Mouse (Mus musculus): Measurements from ENCODE around the gene Nprl2.

Gene Nprl2

DNA sequence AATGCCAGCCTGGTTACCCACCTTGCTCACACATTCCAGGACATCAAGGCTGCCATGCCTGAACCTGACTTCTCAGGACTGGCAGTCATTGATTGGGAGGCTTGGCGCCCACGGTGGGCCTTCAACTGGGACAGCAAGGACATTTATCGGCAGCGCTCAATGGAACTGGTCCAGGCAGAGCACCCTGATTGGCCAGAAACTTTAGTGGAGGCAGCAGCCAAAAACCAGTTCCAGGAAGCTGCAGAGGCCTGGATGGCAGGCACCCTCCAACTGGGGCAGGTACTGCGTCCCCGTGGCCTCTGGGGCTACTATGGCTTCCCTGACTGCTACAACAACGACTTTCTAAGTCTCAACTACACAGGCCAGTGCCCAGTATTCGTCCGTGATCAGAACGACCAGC is 35.8 kb downstream of the Nprl2 start:
- DNase-seq (ENCODE audit: low spot score): no peak

DNA sequence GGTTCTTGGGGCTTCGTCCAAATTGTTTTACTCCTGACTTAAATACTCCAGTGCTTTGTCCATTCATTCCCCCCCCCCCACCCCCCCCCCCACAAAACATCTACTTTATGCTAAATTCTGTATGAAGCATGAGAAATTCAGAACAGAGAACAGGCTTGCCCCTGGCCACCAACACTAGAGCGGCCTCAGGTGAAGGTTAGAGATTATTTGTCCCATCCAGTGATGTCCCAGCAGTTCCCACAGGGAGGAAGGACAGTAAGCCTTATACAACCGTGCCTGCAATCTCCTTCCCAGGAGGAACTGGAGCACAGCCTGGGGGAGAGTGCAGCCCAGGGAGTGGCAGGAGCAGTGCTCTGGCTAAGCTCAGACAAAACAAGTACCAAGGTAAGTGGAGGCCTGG is 36.6 kb downstream of the Nprl2 start, which contains the start of gene Naa80:
TSS of gene Naa80 (plus strand) at position 301 of the 400 bp plus-strand sequence.
- DNase-seq (ENCODE audit: low spot score): no peak

DNA sequence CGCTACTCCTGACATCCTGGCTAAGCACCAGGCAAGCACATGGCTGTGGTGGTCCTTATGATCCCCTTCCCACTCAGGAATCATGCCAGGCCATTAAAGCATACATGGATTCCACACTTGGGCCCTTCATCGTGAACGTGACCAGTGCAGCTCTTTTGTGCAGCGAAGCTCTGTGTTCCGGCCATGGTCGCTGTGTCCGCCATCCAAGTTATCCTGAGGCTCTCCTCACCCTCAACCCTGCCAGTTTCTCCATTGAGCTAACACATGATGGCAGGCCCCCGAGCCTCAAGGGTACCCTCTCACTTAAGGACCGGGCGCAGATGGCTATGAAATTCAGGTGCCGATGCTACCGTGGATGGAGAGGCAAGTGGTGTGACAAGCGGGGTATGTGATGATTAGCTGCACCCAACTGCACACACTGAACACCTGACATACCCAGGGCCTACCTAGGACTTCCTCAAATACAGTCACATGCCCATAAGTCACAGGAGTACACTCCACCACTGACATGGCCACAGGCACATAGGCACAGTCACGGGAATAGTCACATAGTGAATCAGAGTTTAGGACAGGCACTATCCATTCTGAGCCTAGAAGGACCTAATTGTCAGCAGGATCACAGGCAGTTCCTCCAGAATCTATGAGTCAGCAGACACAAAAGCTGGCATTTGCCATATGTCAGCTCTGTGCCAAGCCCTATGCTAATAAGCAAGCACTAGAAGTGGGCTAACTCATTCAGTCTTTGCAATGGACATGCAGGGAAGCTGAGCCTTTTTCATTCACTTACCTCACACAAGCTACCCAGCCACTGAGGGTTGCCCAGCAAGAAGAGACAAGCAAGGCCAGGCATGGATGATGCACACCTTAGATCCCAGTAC is 37.2 kb downstream of the Nprl2 start:
- no peak for DNase-seq (ENCODE audit: low spot score)

DNA sequence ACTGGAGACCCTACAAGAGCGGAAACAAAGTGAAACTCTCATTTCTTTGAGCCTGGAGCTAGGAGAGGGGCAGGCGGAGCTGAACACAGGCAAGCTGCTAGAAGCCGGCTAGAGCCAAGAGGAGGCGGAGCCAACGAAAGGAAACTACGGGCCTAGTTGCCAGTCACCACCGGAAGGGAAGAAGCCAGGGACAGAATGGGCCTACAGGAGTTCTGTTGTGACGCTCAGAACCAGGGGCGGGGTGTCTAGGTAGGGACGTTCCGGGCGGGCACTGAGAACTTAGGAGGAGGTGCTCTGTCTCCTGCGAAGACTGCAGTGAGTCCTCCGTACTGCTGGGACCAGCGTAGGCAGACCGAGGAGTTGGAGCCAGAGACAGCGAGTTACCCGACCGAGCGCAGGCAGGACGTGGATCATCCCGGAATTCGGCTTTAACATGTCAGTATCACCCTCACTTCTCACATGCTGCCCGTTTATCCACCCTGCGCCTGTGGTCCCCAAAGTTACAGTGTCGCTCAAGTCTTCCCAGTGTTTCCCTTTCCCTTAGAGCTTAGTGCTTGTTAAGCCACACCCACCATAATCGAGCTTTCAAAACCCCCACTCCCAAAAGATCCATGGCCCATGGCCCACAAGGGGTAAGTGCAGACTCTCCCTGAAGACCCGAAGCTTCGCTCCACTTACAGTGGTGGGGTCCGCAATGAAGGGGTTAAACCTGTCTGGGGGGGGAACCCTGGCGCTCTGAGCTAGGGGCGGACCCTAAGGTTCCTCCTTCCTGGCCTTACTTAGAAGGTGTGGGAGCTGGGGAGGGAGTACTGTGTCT is 38.7 kb downstream of the Nprl2 start, which contains the start of gene Hyal3:
TSS of gene Hyal3 (plus strand) at position 318 of the 817 bp plus-strand sequence.
- DNase-seq (ENCODE audit: low spot score): peak; percentile 96

DNA sequence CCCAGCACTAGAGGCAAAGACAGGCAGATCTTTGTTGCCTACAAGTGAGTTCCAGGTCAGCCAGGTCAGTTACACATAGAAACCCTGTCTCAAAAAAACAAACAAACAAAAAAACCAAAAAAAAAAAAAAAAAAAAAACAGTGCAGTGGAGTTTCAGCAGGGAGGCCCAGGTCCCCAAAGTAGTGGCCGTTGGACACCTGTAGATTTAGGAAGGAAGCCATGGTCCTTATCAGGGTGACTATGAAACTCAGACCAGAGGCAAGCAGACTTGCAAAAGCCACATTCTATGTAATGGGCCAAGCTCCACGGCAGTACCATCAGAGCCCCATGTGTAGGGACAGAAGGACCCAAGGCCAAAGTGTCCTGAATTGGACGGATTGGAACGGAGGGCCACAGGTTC is 39.6 kb downstream of the Nprl2 start:
- no peak for DNase-seq (ENCODE audit: low spot score)

DNA sequence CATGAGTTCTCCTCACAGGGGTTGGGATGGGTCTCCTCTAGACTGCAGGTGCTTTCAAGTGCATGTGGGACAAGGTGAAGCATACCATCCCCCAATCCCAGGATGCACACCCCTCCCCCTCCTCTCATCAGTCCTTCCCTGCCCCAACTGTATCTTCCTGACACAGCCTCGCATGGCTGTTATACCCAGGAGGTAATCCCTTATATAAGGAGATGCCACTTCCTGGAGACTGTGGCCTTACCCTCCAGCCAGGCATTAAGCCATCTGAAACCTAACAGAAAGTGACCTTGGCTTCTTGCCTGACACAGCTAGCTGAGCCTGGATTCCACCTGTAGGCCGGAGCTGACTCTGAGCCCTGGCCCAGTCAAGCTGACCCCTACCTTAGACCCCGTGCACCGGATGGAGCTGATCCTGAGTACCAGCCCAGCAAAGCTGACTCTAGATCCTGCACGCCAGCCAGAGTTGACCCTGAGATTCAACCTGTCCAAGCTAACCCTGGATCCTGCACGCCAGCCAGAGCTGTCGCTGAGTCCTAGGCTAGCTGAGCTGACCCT is 40.6 kb downstream of the Nprl2 start:
- DNase-seq (ENCODE audit: low spot score): no peak

DNA sequence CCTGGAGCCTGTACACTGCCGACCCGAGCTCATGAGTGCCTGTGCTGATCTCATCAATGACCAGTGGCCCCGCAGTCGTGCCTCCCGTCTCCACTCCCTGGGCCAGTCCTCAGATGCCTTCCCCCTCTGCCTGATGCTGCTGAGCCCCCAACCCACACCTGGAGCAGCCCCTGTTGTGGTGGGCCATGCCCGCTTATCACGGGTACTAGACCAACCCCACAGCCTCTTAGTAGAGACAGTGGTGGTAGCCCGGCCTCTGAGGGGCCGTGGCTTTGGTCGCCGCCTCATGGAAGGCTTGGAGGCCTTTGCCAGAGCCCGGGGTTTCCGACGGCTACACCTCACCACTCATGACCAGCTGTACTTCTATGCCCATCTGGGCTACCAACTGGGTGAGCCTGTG is 41.1 kb downstream of the Nprl2 start:
- DNase-seq (ENCODE audit: low spot score): no peak

DNA sequence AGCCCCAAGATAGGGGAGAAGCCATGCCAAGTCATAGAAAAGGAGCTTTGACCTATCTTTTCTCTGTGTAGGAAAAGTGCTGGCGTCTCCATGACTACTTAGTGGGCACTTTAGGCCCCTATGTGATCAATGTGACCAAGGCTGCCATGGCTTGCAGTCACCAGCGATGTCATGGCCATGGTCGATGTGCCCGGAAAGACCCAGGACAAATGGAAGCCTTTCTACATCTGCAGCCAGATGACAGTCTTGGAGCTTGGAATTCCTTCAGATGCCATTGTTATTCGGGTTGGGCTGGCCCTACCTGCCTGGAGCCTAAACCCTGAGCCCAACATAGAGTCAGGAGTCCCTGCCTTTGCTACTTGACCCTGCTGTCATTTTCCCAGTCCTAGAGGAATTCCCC is 44.5 kb downstream of the Nprl2 start:
- no peak for DNase-seq (ENCODE audit: low spot score)

DNA sequence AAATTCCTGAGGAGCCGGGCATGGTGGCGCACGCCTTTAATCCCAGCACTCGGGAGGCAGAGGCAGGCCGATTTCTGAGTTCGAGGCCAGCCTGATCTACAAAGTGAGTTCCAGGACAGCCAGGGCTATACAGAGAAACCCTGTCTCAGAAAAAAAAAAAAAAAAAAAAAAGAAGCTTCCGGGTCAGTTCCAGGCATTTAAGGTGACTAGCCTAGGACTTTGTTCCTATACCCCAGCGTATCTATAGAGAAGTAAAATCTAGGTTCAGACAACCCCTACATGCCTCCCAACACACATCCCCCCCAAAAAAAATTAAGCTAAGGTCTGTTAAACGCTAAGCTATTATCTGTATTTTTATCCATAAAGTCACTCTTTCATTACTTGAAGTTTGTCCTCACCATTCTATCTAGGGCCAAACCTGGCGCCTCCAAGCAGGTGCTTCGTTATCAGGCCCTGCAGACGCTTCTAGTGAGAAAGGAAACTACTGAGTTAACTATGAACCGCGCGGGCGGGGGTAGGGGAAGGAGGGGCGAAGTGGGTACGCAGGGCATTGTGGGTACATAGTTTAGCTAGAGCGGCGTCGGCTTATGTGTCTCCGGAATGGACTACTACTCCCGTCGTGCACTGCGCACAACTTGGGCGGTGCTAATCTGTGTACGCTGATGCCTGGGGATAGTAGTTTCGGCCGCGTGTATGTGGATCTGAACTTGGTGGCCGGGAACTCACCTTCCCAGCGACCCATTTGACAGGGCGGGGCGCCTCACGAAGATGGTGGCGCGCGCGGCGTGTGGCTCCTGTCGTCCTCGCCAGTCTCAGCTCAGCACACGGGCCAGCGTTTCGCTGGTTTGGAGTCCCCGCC is 45.2 kb downstream of the Nprl2 start, which contains the start of gene Ifrd2:
TSS of gene Ifrd2 (plus strand) at position 669 of the 859 bp plus-strand sequence.
- DNase-seq (ENCODE audit: low spot score): peak; percentile 99

DNA sequence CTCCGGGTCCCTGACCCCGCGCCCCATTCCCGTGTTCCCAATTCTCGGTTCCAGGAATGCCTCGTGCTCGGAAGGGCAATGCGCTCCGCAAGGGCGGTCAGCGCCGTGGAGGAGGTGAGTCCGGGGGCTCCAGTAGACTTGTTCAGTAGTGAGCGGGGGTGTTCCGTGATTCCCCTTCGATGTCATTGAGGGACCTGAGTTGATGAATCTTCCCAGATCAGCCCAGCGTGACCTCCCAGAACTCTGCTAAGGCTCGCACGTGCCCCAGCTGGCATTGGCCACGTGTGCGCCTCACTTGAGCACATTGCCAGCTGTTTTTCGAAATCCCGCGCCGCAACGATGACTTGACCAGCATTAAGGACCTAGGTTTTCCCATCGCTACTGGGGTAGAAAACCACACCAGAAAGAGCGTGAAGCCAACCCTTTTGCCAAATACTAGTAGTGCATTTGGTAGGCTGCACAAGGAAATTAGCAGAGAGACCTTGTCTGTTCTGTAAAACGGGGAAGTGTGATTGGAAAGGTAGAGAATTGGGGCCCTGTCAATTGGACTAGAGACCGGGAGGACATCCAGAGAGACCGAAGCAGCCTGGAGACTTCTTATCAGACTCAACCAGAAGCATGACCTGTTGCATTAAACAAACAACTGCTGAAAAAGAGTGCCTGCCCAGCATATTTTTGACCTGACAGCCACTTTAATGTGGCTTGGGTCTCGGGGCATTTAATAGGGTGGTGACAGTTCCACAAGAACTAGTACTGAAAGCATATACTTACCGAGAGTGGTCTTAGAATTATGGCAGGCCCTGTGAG is 46.0 kb downstream of the Nprl2 start:
- no peak for DNase-seq (ENCODE audit: low spot score)

DNA sequence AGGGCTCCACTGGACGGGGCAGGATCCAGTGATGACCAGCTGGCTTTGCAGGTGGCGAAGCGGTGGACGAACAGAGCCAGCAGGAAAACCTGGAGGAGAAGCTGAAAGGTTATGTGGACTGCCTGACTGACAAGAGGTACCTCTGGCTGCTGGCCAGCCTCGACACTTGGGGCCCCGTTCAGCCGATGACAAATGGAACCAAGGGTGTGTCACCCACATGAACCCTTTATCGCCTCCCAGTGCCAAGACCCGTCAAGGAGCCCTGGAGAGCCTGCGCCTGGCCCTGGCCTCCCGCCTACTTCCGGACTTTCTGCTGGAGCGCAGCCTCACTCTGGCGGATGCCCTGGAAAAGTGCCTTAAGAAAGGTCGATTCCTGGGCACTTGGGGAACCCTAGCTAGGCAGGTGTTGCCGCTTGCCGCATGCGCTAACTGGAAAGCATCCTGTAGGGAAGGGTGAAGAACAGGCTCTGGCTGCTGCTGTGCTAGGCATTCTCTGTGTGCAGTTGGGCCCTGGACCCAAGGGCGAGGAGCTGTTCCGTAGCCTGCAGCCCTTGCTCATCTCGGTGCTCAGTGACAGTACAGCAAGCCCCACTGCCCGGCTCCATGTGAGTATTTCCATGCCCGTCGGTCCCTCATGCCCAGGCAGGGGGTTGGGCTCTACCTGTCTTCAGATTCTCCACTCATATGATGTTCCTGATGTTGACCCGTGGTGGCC is 48.2 kb downstream of the Nprl2 start:
- peak; percentile 89 for DNase-seq (ENCODE audit: low spot score)

DNA sequence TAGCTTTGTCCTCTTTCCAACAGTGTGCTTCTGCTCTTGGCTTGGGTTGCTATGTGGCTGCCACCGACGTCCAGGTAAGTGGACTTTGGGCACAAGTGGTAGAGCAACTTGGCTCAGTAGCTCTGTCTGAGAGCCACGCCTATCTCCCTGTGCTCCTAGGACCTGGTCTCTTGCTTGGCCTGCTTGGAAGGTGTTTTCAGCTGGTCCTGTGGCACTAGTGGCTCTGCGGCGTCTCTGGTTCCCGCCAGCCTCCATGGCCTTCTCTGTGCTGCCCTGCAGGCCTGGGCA is 48.7 kb downstream of the Nprl2 start:
- DNase-seq (ENCODE audit: low spot score): no peak

DNA sequence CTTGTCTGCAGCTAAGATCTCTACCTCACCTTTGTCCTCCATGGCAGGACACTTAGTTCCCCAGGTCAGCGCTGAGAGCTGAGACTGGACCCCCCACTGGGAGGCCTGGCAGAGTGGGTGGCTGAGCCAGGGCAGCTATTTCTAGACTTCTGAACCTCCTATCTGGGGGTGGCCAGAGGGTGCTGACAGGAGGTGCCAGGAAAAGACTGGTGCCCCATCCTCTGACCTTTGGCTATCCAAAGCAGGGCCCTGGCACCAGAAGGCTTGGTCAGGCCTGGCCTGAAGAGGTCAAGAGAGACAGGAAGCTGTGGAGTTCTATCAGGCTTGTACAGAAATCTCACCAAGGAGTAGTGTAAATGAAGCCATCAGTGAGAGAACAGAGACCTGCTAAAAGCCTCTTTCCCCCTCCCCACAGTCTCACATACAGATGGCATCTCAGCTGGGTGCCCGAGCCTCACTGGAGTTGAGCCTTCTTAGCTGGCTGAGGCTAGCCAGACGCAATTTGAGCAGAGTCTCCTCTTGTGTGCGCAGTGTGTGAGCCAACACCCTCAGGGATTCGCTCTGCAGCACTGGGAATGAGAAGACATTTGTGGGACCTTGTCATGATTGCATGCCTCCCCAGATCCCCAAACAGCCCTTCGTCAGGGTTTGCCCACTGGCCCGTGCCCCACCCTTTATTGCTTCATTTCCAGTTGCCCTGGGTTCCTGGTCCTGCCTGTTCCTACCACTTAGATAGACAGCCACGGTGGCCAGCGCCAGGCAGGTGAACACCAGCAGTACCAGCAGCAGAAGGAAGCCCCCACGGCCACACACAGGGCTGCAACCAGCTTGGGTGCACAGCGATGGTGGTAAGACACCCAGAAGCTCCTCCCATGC is 51.3 kb downstream of the Nprl2 start:
- no peak for DNase-seq (ENCODE audit: low spot score)

DNA sequence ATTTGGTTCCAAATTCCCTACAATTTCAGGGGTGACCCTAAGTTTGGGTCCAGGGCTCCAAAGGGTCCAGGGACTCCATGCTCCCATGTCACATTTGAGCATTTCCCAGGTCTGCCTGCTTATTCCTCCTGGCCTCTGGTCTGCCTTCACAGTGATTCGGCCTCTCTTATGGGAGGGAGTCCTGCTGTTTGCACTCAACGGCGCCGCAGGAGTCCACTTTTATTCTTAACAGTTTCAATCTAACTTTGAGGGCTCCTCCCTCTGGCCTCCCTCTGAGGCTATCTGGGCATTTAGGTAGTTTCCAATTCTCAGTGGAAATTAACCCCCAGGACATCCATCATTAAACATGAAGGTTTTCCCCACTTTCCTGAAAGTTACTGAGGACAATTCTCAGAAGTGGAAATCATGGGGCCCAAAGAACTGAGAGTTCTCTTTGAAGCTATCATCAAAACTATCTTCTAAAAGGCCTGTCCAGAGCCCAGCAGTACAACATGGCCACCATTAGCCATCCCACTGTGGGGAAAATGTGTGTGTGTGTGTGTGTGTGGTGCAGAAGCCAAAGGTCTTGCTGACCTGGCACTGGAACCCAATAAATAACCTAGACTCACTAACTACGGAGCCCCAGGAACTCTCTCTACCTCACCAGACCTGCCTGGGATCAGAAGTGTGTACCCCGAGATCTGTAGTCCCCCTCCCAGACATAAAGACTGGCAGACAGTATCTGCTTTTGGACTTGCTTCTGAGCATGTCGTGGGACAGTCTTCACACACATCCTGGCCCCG is 52.4 kb downstream of the Nprl2 start:
- no peak for DNase-seq (ENCODE audit: low spot score)

Measured in lung, postnatal 25 days (tissue).